Mouse (Mus musculus) bone marrow, adult 2 months (tissue): ENCODE measurements around the gene Rnf220.

Experiments
- CTCF ChIP-seq: fragments of 200-500 bp; IDR thresholded peaks from 2 replicates; pipeline ENCODE4 v1.5.1; 2011; ENCODE audit warnings: low read length, control low read depth; ENCODE audit not compliant: control insufficient read depth, insufficient read depth
- POLR2A ChIP-seq: fragments of 200-500 bp; IDR thresholded peaks from 2 replicates; pipeline ENCODE4 v1.6.1; 2011; ENCODE audit warnings: low read depth, mild to moderate bottlenecking, control low read depth, low read length, borderline replicate concordance; ENCODE audit not compliant: control insufficient read depth

DNA sequence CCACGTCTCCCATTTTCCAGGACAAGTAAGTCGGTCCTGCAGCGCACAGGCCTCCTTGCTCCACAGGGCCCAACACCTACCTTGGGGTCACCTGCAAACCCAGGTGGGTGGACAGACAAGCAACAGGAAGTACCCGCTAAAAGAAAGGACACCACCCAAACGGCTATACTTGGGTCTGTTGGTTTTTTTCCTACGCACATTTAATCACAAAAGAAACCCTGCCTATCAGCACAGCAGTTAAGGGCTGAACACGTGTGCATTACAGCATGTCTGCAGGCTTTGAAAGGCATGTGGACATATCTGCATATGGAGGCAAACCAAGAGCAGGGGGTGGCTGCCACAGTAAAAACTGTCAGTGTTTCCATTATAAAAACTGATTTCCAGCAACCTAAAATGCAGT lies 10.7 kb downstream of the Rnf220 start:
- TF ChIP-seq CTCF (no peak), POLR2A (no peak)
